Mouse (Mus musculus) bone marrow macrophage, adult 2 months (primary cell): Measurements from ENCODE around the gene Tmem140.

Experiments used
- CTCF ChIP-seq: IDR thresholded peaks from 2 replicates; pipeline ENCODE4 v1.5.1; 2012; ENCODE audit warnings: low read depth, mild to moderate bottlenecking, low read length, moderate library complexity
- POLR2A ChIP-seq: IDR thresholded peaks from 2 replicates; pipeline ENCODE4 v1.6.1; 2012; ENCODE audit warnings: mild to moderate bottlenecking, low read depth, low read length, borderline replicate concordance

- TF ChIP-seq POLR2A = no peak
- no peak for TF ChIP-seq CTCF
Observed at GRCm38 (mm10) chr6:34870136-34870535, 7.2 kb downstream of the Tmem140 start.
